Mouse (Mus musculus): ENCODE data around the gene Pcna. TPM values are rescaled to one million over a fixed set of nuclear protein-coding genes. Genes with fewer than 3 reads are reported as not detected.
A peak's percentile ranks its signal among the peaks of the same experiment; 100 is the strongest.

Gene Pcna
- polyA plus RNA-seq, 1 experiment from 2014 or later: 178 TPM

DNA sequence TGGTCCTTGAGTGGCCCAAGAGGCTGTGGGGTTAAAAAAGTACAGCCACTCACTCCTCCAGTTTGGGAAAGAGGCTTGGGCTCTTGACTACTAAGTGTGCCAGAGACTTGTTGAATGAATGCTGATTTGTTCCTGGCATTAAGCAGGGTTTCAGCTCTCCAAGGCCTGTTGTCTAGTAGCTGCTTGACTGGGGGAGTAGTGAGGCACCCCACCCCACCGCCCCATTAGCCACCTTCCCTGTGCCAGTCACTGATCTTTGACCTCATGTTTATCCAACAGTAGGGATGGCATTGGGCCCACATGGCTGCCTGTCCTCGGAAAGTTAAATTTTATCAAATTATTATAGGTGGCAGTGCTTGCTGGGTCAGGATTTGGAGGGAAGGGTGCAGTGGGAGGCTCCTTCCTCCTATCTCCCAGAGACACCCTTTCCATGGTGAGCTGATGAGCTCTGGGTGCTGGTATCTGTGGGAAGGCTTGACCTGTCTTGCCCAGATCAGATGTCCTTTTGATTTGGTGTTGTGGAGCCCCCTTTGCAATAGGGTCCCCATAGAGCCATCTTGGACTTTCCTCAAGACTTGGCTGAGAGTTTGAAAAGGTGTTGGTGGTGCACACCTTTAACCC, 17.3 kb upstream of the Pcna start:
- H3K4me3 ChIP-seq: no peak overlapping the region
- ATAC-seq (ENCODE audit: low FRiP score): no peak
- no peak overlapping the region for H3K27ac ChIP-seq
- WGBS: 93% methylated on average over 2 of the region's 2 CpGs
- no peaks in the 10 kb centered on the region for H3K9me3 ChIP-seq (replicated peaks)
- no peaks in the 10 kb centered on the region for H3K36me3 ChIP-seq
- H3K4me2 ChIP-seq (replicated peaks): no peak overlapping the region
- H3K27me3 ChIP-seq: no peaks in the 10 kb centered on the region
- H3K4me1 ChIP-seq: no peaks in the 10 kb centered on the region
- H3K9ac ChIP-seq: no peak overlapping the region

DNA sequence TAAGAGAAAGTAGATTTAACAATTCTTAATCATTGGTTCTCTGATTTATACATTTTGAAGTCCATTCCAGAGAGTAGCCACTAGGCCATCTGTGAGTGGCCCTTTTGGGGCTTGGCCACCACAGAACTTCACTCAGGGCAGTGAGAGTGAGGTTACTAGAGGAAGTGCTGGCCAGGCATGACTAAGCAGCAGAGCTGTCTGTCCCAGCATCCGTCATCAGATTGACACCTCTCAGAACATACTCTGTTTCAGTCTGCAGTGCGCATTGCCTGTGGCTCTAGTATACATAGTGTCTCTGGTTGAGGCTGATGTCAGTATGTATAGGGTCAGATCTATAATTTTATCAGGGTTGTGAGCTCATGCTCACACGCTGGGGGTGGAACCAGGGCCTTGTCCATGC, 16.1 kb upstream of the Pcna start:
- no peaks in the 10 kb centered on the region for H3K36me3 ChIP-seq
- no peaks in the 10 kb centered on the region for H3K9me3 ChIP-seq (replicated peaks)
- no peaks in the 10 kb centered on the region for H3K27me3 ChIP-seq
- WGBS: 87% methylated on average over 3 of the region's 3 CpGs
- H3K9ac ChIP-seq: no peak overlapping the region
- ATAC-seq (ENCODE audit: low FRiP score): no peak
- H3K27ac ChIP-seq: no peak overlapping the region
- no peak overlapping the region for H3K4me3 ChIP-seq
- peaks cover 10% of the 10 kb centered on the region for H3K4me1 ChIP-seq
- no peak overlapping the region for H3K4me2 ChIP-seq (replicated peaks)

DNA sequence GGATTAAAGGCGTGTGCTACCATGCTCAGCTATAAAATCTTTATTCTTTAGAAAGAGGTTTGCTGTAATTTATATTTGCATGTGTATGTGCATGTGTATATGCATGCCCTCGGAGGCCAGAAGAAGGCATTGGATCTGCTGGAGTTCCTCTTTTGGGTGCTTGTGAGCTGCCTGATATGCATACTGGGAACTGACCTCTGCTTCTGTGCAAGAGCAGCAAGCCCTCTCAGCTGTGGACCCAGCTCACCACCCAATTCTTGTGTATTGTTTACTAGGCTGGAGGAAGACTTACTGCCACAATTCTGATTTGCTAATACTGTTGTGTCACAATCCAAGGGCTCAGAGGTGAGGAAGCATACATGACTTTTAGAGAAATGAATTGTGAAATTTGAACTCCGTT, 13.0 kb upstream of the Pcna start:
- WGBS: 95% methylated on average over 3 of the region's 3 CpGs
- no peak overlapping the region for H3K27ac ChIP-seq
- no peaks in the 10 kb centered on the region for H3K9me3 ChIP-seq (replicated peaks)
- no peak for ATAC-seq (ENCODE audit: low FRiP score)
- no peak overlapping the region for H3K4me2 ChIP-seq (replicated peaks)
- no peak overlapping the region for H3K4me3 ChIP-seq
- H3K36me3 ChIP-seq: no peaks in the 10 kb centered on the region
- no peak overlapping the region for H3K9ac ChIP-seq
- H3K27me3 ChIP-seq: no peaks in the 10 kb centered on the region
- peaks cover 14% of the 10 kb centered on the region for H3K4me1 ChIP-seq

DNA sequence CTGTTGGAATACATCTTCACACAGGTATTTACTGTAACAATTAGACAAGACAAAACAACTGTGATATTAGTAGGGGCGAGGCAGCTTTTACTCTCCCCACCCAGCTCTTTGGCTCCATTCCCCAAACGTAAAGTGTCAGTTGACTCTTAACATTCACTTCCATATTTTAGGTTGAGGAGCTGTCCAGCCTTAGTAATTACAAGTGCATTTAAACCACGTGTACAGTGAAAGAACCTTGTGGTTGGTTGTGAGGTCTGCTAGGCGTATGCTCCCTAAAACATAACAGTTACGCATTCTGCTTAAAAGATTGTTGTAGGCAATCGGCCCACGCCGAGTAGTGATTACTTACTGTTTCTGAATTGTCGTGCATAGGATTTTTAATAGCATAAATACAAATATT, 12.1 kb upstream of the Pcna start:
- no peak overlapping the region for H3K4me3 ChIP-seq
- no peaks in the 10 kb centered on the region for H3K27me3 ChIP-seq
- ATAC-seq (ENCODE audit: low FRiP score): no peak
- no peaks in the 10 kb centered on the region for H3K36me3 ChIP-seq
- H3K27ac ChIP-seq: no peak overlapping the region
- H3K4me1 ChIP-seq: peaks cover 14% of the 10 kb centered on the region
- 0 out of 2 replicates have a peak overlapping the region, but pooled peaks have one; percentile 76 for H3K4me2 ChIP-seq (replicated peaks)
- no peaks in the 10 kb centered on the region for H3K9me3 ChIP-seq (replicated peaks)
- WGBS: 90% methylated on average over 9 of the region's 9 CpGs
- no peak overlapping the region for H3K9ac ChIP-seq

DNA sequence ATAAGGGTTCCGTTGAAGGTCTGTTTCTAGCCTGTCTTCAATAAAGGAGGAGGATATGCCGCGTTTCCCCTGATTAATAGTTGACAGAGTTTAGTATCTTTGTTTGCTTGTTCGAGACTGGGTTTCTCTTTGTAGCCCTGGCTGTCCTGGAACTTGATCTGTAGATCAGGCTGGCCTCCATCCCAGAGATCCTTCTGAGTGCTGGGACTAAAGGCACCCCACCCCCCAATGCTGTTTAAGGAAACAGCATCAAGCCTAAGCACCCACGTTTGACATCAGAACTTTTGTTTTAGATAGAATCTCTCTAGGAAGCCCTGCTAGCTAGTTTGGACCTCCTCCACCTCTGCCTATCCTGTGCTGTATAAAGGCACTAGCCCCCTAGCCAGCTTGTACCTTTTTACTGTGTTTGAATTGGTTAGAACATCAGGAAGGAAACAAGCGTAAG, 11.2 kb upstream of the Pcna start:
- no peaks in the 10 kb centered on the region for H3K27me3 ChIP-seq
- H3K27ac ChIP-seq: no peak overlapping the region
- no peaks in the 10 kb centered on the region for H3K9me3 ChIP-seq (replicated peaks)
- ATAC-seq (ENCODE audit: low FRiP score): no peak
- H3K9ac ChIP-seq: peak overlapping the region; percentile 74
- H3K36me3 ChIP-seq: no peaks in the 10 kb centered on the region
- peaks cover 14% of the 10 kb centered on the region for H3K4me1 ChIP-seq
- peak overlapping the region; percentile 74 for H3K4me3 ChIP-seq
- H3K4me2 ChIP-seq (replicated peaks): peak overlapping the region; percentile 76
- 16% methylated on average over 6 of the region's 6 CpGs for WGBS

DNA sequence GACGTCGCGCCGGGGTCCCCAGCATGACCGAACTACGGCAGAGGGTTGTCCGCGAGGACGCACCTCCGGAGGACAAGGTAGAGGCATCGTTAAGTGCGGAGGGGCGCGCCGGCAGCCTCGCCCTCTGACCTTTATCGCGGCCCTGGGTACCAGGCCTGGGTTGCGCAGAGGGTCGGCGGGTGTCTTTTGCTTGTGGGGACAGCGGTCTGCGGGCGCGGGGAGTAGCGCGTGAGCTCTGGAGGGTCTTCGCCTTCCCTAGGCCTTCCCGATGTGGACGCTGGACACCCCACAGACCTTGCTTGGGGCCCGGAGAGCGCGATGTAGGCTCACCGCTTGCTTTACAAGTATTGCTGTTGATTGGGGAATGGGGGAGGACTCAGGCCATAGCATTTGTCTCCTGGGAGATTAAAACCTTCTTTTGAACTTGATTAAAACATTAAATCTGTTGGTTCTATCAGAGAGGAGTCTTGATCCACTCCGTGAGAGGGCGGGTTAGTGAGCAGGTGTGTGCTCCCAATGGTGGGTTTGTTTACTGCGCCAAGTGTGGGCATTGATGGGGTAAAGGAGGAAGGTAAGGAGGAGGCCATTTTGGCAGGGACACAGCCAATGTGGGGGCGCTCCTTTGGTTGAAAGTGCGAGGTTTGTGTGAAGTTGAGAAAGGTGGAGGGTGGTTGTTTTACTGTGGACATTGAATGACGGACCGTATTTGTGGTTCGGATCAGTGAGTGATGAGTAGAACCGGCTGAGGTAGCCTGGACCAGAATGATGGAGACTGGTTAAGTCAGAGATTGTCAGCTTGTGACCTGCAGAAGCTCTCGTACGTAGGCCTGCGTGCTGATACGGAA, 10.5 kb upstream of the Pcna start:
- peak overlapping the region; percentile 76 for H3K4me2 ChIP-seq (replicated peaks)
- H3K4me3 ChIP-seq: peak overlapping the region; percentile 74
- H3K9me3 ChIP-seq (replicated peaks): no peaks in the 10 kb centered on the region
- ATAC-seq (ENCODE audit: low FRiP score): peak; percentile 28
- H3K36me3 ChIP-seq: no peaks in the 10 kb centered on the region
- peak overlapping the region; percentile 74 for H3K9ac ChIP-seq
- WGBS: under 1% methylated on average over 47 of the region's 47 CpGs
- H3K27me3 ChIP-seq: no peaks in the 10 kb centered on the region
- peaks cover 14% of the 10 kb centered on the region for H3K4me1 ChIP-seq
- peak overlapping the region; percentile 84 for H3K27ac ChIP-seq

DNA sequence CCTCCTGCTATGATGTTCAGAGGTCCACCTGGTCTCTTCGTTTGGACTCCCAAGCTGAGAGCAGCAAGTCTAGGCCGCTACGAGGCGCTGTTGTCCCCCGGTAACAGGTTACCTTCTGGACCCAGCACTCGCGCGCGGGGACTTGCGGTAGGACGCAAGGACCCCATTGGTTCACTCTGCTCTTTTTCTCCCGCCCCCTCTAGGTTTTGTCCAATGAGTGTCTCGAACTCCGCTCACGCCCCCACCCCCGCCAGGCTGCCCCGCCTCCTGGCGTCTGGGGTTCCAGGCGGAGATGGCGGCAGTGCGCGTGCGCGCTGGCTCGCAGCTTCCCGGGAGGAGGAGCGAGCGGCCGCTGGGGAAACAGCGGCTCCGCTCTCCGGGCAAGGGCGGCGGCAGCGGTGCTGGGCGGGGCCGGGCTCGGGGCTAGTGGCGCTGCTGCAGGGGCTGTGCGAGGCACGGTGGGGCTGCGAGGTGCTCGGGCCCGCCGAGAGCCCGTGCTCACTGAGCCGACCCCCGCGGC, 9.8 kb upstream of the Pcna start, which contains the start of gene Cds2:
TSS of gene Cds2 (plus strand) at position 270 of the 520 bp plus-strand sequence.
- peak; percentile 99 for ATAC-seq (ENCODE audit: low FRiP score)
- H3K9me3 ChIP-seq (replicated peaks): no peaks in the 10 kb centered on the region
- H3K4me1 ChIP-seq: peaks cover 14% of the 10 kb centered on the region
- peak within 1 kb of the TSS; percentile 74 for H3K9ac ChIP-seq
- H3K27ac ChIP-seq: peak within 1 kb of the TSS; percentile 84
- peak within 1 kb of the TSS; percentile 74 for H3K4me3 ChIP-seq
- H3K4me2 ChIP-seq (replicated peaks): peak within 1 kb of the TSS; percentile 76
- WGBS: 1% methylated on average over 40 of the region's 49 CpGs
- H3K27me3 ChIP-seq: no peaks in the 10 kb centered on the region
- H3K36me3 ChIP-seq: no peaks in the 10 kb centered on the region

DNA sequence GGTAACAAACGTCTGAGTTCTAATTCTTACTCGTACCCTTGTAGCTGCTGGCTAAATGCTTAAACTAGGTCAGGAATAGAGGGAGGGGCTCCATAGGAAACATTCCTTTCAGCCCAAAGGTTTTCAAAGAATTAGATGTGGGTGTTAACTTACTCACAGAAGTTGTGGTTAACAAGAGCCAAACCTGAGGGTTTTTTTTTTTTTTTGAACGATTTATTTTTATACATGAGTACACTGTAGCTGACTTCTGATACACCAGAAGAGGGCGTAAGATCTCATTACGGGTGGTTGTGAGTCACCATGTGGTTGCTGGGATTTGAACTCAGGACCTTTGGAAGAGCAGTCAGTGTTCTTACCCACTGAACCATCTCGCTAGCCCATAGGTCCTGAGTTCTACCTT, 9.1 kb upstream of the Pcna start:
- ATAC-seq (ENCODE audit: low FRiP score): no peak
- Histone ChIP-seq H3K9me3 (replicated peaks) (no peaks in the 10 kb centered on the region), H3K27me3 (no peaks in the 10 kb centered on the region), H3K36me3 (no peaks in the 10 kb centered on the region), H3K4me2 (replicated peaks) (no peak overlapping the region), H3K9ac (no peak overlapping the region), H3K4me1 (peaks cover 14% of the 10 kb centered on the region), H3K27ac (no peak overlapping the region), H3K4me3 (no peak overlapping the region)
- 83% methylated on average over 6 of the region's 6 CpGs for WGBS

DNA sequence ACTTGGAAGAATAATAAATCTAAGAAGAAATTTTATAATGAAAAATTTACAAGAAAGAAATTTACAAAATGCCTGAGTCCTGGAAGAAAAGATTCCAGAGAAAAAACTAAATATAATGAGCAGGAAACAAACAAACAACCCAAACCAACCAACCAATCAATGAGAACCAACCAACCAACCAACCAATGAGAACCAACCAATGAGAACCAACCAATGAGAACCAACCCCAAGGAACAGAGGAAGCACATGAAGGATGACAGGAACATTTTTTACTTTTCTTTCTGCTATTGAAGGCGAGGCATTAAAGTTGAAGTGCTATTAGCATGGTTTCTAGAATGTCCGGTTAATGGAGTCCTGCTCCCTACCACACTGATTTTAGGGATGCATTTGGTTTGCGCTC, 7.5 kb upstream of the Pcna start:
- H3K27me3 ChIP-seq: no peaks in the 10 kb centered on the region
- 96% methylated on average over 3 of the region's 3 CpGs for WGBS
- H3K36me3 ChIP-seq: no peaks in the 10 kb centered on the region
- H3K9me3 ChIP-seq (replicated peaks): no peaks in the 10 kb centered on the region
- no peak for ATAC-seq (ENCODE audit: low FRiP score)
- H3K4me2 ChIP-seq (replicated peaks): no peak overlapping the region
- no peak overlapping the region for H3K4me3 ChIP-seq
- H3K9ac ChIP-seq: no peak overlapping the region
- no peak overlapping the region for H3K27ac ChIP-seq
- peaks cover 14% of the 10 kb centered on the region for H3K4me1 ChIP-seq

DNA sequence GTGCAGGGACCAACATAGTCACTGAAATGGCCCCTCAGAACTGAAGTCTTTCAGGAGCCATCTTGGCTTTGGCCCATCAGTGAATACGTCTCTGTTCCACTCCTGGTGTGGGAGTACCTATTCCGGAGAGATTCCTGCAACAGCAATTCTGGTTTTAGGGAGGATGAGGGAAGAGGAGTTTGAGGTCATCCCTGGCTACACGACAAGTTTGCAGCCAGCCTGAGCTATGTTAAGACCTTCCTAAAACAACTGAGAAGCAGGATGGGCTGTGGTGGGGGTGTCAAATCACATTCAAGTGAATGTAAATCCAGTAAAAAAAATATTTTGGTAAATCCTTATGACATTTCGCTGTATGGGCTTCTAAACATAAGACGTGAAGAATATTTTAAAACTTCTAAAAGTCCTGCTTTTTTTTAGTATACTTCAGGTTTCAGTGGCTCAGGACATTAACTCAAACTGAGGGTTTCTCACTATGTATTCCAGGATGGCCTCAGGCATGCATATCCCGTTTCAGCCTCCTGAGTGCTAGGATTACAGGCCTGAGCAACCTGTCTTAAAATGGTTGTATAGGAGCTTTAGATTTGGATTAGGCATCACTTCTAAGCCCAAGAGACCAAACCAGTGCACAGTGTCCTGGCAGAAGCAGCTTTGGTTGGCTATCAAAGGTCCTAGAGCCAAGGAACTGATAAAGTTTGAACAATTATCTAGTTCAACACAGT, 4.4 kb upstream of the Pcna start:
- ATAC-seq (ENCODE audit: low FRiP score): no peak
- Histone ChIP-seq H3K36me3 (no peaks in the 10 kb centered on the region), H3K4me3 (no peak overlapping the region), H3K9me3 (replicated peaks) (no peaks in the 10 kb centered on the region), H3K27me3 (no peaks in the 10 kb centered on the region), H3K9ac (no peak overlapping the region), H3K27ac (no peak overlapping the region), H3K4me2 (replicated peaks) (no peak overlapping the region), H3K4me1 (no peaks in the 10 kb centered on the region)
- WGBS: 93% methylated on average over 6 of the region's 6 CpGs

DNA sequence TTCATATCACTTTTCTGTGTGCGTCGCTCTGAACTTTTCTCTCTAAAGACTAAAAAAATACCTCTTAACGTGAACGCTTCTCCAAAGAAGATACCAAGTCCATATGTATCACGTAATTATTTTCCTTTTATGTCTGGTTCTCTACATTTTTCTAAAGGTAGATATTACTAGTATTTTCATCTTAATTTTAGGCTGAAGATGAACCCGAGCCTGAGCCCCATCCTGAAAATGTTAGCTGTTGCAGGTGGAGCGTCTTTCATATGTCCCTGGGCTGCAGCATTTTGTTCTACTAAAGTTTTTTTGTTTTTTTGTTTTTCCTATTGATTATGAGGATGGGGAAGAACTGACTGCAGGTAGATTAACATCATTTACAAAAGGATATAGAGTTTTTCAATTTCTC, 489 bp upstream of the Pcna start:
- H3K9ac ChIP-seq: peak overlapping the region; percentile 52
- peaks cover 15% of the 10 kb centered on the region for H3K4me1 ChIP-seq
- H3K4me2 ChIP-seq (replicated peaks): peak overlapping the region; percentile 67
- H3K4me3 ChIP-seq: peak overlapping the region; percentile 57
- H3K27me3 ChIP-seq: no peaks in the 10 kb centered on the region
- H3K27ac ChIP-seq: no peak overlapping the region
- peaks cover 9% of the 10 kb centered on the region; the same call in 1 of the 2 replicates for H3K36me3 ChIP-seq
- no peaks in the 10 kb centered on the region for H3K9me3 ChIP-seq (replicated peaks)
- under 1% methylated on average over 7 of the region's 7 CpGs for WGBS
- no peak for ATAC-seq (ENCODE audit: low FRiP score)

DNA sequence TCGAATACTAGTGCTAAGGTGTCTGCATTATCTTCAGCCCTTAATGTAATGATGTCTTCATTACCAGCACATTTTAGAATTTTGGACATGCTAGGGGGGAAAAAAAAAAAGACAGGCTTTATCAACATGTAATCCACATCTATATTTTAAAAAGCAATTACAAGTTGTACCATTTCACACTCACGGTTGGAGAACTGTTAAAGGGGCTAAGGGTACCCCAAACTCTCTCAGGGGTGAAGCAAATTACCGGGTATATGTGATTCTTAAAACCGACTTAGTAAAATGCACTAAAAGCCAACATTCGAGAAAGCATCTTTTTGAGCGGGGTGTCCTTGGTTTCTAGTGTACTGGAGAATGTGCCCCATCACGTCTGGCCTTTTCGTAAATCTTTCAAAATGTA, 1.2 kb downstream of the Pcna start:
- peak overlapping the region; percentile 57 for H3K4me3 ChIP-seq
- H3K4me1 ChIP-seq: peaks cover 21% of the 10 kb centered on the region
- peaks cover 9% of the 10 kb centered on the region; the same call in 1 of the 2 replicates for H3K36me3 ChIP-seq
- H3K27me3 ChIP-seq: no peaks in the 10 kb centered on the region
- peak overlapping the region; percentile 64 for H3K9ac ChIP-seq
- H3K4me2 ChIP-seq (replicated peaks): peak overlapping the region; percentile 67
- no peaks in the 10 kb centered on the region for H3K9me3 ChIP-seq (replicated peaks)
- ATAC-seq (ENCODE audit: low FRiP score): no peak
- WGBS: 12% methylated on average over 8 of the region's 8 CpGs
- no peak overlapping the region for H3K27ac ChIP-seq
